Mouse (Mus musculus) forebrain, embryonic 11.5 days (tissue): Measurements from ENCODE around the gene Olfr1535. TPM values are rescaled to one million over a fixed set of nuclear protein-coding genes. Genes with fewer than 3 reads are reported as not detected.
A peak's percentile ranks its signal among the peaks of the same experiment; 100 is the strongest.

ENCODE experiments used
- ATAC-seq: fragments of 200-750 bp; cut with Nextera tagmentation; replicated peaks from 2 replicates; pipeline ENCODE4 v1.8.0; 2017; ENCODE audit warnings: moderate TSS enrichment; ENCODE audit not compliant: low FRiP score
- DNase-seq: peaks from one replicate; pipeline ENCODE4 v3.0.0-alpha.2; 2017; ENCODE audit warnings: low spot score
- H3K27ac ChIP-seq: fragments of 300-500 bp; sonication (generic); 2 replicates; pipeline ENCODE4 v1.5.1; 2014; ENCODE audit warnings: low read depth, low read length
- H3K27me3 ChIP-seq: fragments of 300-500 bp; sonication (generic); 2 replicates; pipeline ENCODE4 v1.6.1; 2014; ENCODE audit warnings: mild to moderate bottlenecking, low read length, mixed read lengths; ENCODE audit not compliant: control insufficient read depth, insufficient read depth
- H3K36me3 ChIP-seq: fragments of 300-500 bp; sonication (generic); 2 replicates; pipeline ENCODE4 v1.6.1; 2014; ENCODE audit warnings: mild to moderate bottlenecking, low read length, moderate library complexity, mixed read lengths; ENCODE audit not compliant: control insufficient read depth, insufficient read depth
- H3K4me1 ChIP-seq: fragments of 300-500 bp; sonication (generic); replicated peaks from 2 replicates; pipeline ENCODE4 v1.6.1; 2014; ENCODE audit warnings: low read length, mixed read lengths; ENCODE audit not compliant: control insufficient read depth, insufficient read depth
- H3K4me2 ChIP-seq: fragments of 300-500 bp; sonication (generic); 2 replicates; pipeline ENCODE4 v1.6.1; 2014; ENCODE audit warnings: low read depth, mild to moderate bottlenecking, low read length, moderate library complexity, mixed read lengths; ENCODE audit not compliant: severe bottlenecking
- H3K4me3 ChIP-seq: fragments of 300-500 bp; sonication (generic); 2 replicates; pipeline ENCODE4 v1.5.1; 2014; ENCODE audit warnings: low read depth, low read length
- H3K9ac ChIP-seq: fragments of 300-500 bp; sonication (generic); 2 replicates; pipeline ENCODE4 v1.6.1; 2014; ENCODE audit warnings: low read length
- H3K9me3 ChIP-seq: fragments of 300-500 bp; sonication (generic); 2 replicates; pipeline ENCODE4 v1.6.1; 2016; ENCODE audit warnings: low read length, mixed read lengths; ENCODE audit not compliant: control insufficient read depth
- WGBS: fragments of 180-500 bp; shearing (Covaris S2); extraction: QIAGEN DNeasy Blood & Tissue Kit; methylation state at CpG from one replicate; pipeline ENCODE4 v1.1.7; 2014; 5-methylcytosine and 5-hydroxymethylcytosine counted together
- polyA plus RNA-seq: library from polyadenylated mRNA; unstranded; fragments of >200 nt; fragmentation: Nextera tagmentation; extraction: Ambion mirVana; gene quantifications from 2 replicates; pipeline ENCODE4 v1.2.1, GENCODE M21; 2014

Olfr1535 gene
- polyA plus RNA-seq: not detected in 2 replicates

DNA sequence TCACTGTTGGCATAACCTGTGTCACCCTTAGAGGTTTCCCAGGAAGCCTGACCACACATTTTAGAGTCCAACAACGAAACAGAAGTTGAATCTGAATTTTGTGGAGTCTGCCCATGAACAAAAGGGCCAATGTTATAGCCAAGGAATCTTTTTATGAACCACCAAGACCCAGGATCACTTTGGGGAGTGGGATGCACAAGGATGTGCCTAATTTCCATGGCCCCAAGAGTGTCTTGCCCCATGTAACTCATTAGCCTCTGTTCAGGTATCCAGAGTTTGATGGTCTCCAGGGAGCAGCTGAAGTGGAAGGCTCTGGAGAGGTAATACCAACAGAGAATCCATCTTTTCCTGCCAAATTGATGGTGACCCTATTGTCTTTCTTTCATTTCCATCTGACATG lies at the start of gene Olfr1535:
Olfr1535 (minus strand) TSS at position 101 of the 400 bp plus-strand sequence.
- no peak within 1 kb of the TSS for H3K4me3 ChIP-seq
- H3K4me2 ChIP-seq: no peak within 1 kb of the TSS
- H3K36me3 ChIP-seq: no peaks in the 10 kb centered on the region
- 63% methylated on average over 1 of the region's 1 CpGs for WGBS
- no peaks in the 10 kb centered on the region for H3K9me3 ChIP-seq
- DNase-seq: no peak
- H3K4me1 ChIP-seq: no peaks in the 10 kb centered on the region
- no peak within 1 kb of the TSS for H3K9ac ChIP-seq
- ATAC-seq: no peak
- H3K27me3 ChIP-seq: no peaks in the 10 kb centered on the region
- H3K27ac ChIP-seq: no peak within 1 kb of the TSS

GRCm38 (mm10) chr13:21591618-21592017 lies 31.9 kb upstream of the Olfr1535 start:
- WGBS: 64% methylated on average over 2 of the region's 2 CpGs
- no peaks in the 10 kb centered on the region for H3K27me3 ChIP-seq
- no peak overlapping the region for H3K27ac ChIP-seq
- ATAC-seq: no peak
- DNase-seq: no peak
- H3K4me1 ChIP-seq: no peaks in the 10 kb centered on the region
- no peaks in the 10 kb centered on the region; the same call in 1 of the 2 replicates for H3K9me3 ChIP-seq
- no peak overlapping the region for H3K4me3 ChIP-seq
- H3K36me3 ChIP-seq: no peaks in the 10 kb centered on the region
- H3K4me2 ChIP-seq: no peak overlapping the region
- no peak overlapping the region for H3K9ac ChIP-seq

GRCm38 (mm10) chr13:21581659-21582058 lies 22.0 kb upstream of the Olfr1535 start, which contains the start of gene Olfr1364:
TSS of gene Olfr1364 (minus strand) at chr13:21581759.
- Histone ChIP-seq H3K27me3 (no peaks in the 10 kb centered on the region), H3K4me3 (no peak within 1 kb of the TSS), H3K4me1 (no peaks in the 10 kb centered on the region), H3K9me3 (no peaks in the 10 kb centered on the region), H3K27ac (no peak within 1 kb of the TSS), H3K9ac (no peak within 1 kb of the TSS), H3K36me3 (no peaks in the 10 kb centered on the region), H3K4me2 (no peak within 1 kb of the TSS)
- no peak for DNase-seq
- 85% methylated on average over 2 of the region's 2 CpGs for WGBS
- no peak for ATAC-seq

GRCm38 (mm10) chr13:21550416-21551110 lies 9.1 kb downstream of the Olfr1535 start:
- ATAC-seq: no peak
- Histone ChIP-seq H3K9ac (no peak overlapping the region), H3K36me3 (no peaks in the 10 kb centered on the region), H3K9me3 (no peaks in the 10 kb centered on the region), H3K4me1 (no peaks in the 10 kb centered on the region), H3K27ac (no peak overlapping the region), H3K27me3 (no peaks in the 10 kb centered on the region), H3K4me3 (no peak overlapping the region), H3K4me2 (no peak overlapping the region)
- WGBS: 74% methylated on average over 3 of the region's 3 CpGs
- no peak for DNase-seq

- WGBS: 90% methylated on average over 3 of the region's 3 CpGs
- no peaks in the 10 kb centered on the region for H3K4me1 ChIP-seq
These were observed 10.2 kb downstream of the Olfr1535 start for GRCm38 (mm10) chr13:21549487-21549886.

DNA sequence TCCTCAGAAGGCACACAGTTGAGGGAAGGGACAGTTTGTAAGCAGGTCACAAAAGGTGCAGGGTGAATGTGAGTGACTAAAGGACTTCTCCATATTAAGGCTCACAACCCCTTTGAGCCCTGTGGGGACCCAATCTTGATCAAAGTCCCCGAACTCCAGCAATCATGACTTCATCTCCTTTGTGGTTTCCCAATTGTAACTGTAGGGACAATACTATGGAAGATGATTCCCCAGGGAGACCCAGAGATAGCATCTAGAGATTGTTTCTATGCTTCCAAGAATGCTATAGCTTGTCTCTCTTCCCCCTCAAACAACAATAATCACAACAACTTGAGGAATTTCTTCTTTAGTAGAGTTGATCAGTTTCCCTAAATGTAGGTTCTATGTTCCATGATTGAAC lies 17.0 kb downstream of the Olfr1535 start, which contains the start of gene Olfr1366:
Olfr1366 (minus strand) TSS at position 101 of the 400 bp plus-strand sequence.
- Histone ChIP-seq H3K9me3 (no peaks in the 10 kb centered on the region), H3K36me3 (no peaks in the 10 kb centered on the region), H3K27me3 (no peaks in the 10 kb centered on the region), H3K4me2 (no peak within 1 kb of the TSS), H3K4me3 (no peak within 1 kb of the TSS), H3K4me1 (no peaks in the 10 kb centered on the region), H3K27ac (no peak within 1 kb of the TSS), H3K9ac (no peak within 1 kb of the TSS)
- ATAC-seq (no peak), DNase-seq (no peak)
- whole genome bisulfite sequencing: 82% methylated on average over 1 of the region's 1 CpGs

More at GRCm38 (mm10) chr13:21549487-21549886, 10.2 kb downstream of the Olfr1535 start:
- Histone ChIP-seq H3K36me3 (no peaks in the 10 kb centered on the region), H3K4me2 (no peak overlapping the region), H3K4me3 (no peak overlapping the region), H3K9ac (no peak overlapping the region), H3K9me3 (no peaks in the 10 kb centered on the region), H3K27me3 (no peaks in the 10 kb centered on the region), H3K27ac (no peak overlapping the region)
- ATAC-seq: no peak
- no peak for DNase-seq

DNA sequence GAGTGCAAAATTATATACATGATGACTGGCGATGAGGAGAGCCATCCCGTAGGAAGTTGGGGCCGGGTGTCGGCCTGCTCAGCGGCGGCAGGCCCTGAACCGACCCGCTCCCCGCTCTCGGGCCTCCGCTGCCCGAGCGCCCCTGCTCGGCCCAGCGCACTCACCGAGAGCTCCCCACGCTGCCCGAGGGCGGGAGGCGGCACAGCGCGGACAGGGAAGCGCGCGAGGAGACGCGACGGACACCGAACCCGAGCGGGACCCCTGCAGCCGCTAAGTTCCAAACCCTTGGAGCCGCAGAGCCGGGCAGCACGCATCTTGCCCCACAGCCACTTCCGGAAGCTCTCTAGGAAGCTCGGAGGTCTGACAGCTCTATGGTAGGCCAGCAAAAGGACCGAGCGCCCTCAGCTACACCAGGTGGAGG lies 28.9 kb downstream of the Olfr1535 start, which contains the start of gene Zkscan8:
Zkscan8 (minus strand) TSS at position 340 of the 421 bp plus-strand sequence.
- H3K9ac ChIP-seq: peak within 1 kb of the TSS; percentile 98
- peak; percentile 98 for ATAC-seq
- peak within 1 kb of the TSS; percentile 89 for H3K4me3 ChIP-seq
- WGBS: 0% methylated on average over 37 of the region's 39 CpGs
- H3K4me1 ChIP-seq: 0 out of 2 replicates have a peak, but pooled peaks cover 2% of the 10 kb centered on the region
- peak within 1 kb of the TSS; percentile 88 for H3K27ac ChIP-seq
- H3K4me2 ChIP-seq: peak within 1 kb of the TSS; percentile 55
- no peaks in the 10 kb centered on the region for H3K9me3 ChIP-seq
- H3K36me3 ChIP-seq: no peaks in the 10 kb centered on the region; the same call in none of the 2 replicates
- no peaks in the 10 kb centered on the region for H3K27me3 ChIP-seq
- peak; percentile 92 for DNase-seq

DNA sequence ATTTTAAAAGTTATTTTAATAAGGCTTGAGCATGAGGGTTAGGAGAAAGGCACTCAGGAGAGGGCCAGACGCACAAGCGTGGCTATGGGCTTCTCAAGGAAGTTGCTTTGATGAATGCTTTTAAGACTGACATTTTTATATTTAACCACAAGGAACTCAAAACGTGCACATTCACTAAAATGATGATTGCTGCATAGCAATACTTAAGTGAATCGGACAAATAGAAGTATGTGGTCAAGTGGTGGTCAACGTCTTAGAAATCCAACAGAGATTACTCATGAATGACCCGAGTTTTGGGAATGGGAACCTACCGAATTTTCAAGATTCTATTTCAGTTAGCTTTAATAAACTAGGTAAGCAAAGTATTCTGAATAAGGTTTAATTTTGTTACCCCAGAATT lies 29.6 kb downstream of the Olfr1535 start:
- Histone ChIP-seq H3K27ac (no peak overlapping the region), H3K9ac (no peak overlapping the region; the same call in 1 of the 2 replicates), H3K36me3 (no peaks in the 10 kb centered on the region; the same call in none of the 2 replicates), H3K4me3 (peak overlapping the region; percentile 89), H3K9me3 (no peaks in the 10 kb centered on the region), H3K27me3 (no peaks in the 10 kb centered on the region), H3K4me2 (peak overlapping the region; percentile 55), H3K4me1 (0 out of 2 replicates have a peak, but pooled peaks cover 2% of the 10 kb centered on the region)
- no peak for DNase-seq
- WGBS: 57% methylated on average over 7 of the region's 7 CpGs
- ATAC-seq: no peak
